Mouse (Mus musculus) heart, adult 18-20 months (tissue): ENCODE measurements around the gene Glod4. TPM values are rescaled to one million over a fixed set of nuclear protein-coding genes. Genes with fewer than 3 reads are reported as not detected.

Source experiments
- DNase-seq, 2 experiments: peaks; one replicate each; pipeline ENCODE4 v3.0.0; 2021 to 2022; ENCODE audit warnings: mixed read lengths in 1 of 2
- total RNA-seq, 2 experiments: library from RNA; stranded (reverse); gene quantifications; 2 replicates each; pipeline ENCODE4 v1.2.3; 2021

Gene Glod4
- total RNA-seq, 2 experiments from 2014 or later: 40.3 to 44.6 TPM

GRCm38 (mm10) chr11:76146187-76147010 is 97.1 kb downstream of the Glod4 start:
- DNase-seq: no peak

GRCm38 (mm10) chr11:76145169-76145568 is 98.4 kb downstream of the Glod4 start:
- DNase-seq: no peak

- DNase-seq: no peak
Measured at GRCm38 (mm10) chr11:76144386-76144785, 99.1 kb downstream of the Glod4 start.

GRCm38 (mm10) chr11:76137996-76138395 is 105.5 kb downstream of the Glod4 start:
- DNase-seq: no peak

- no peak for DNase-seq
Measured at GRCm38 (mm10) chr11:76135641-76136437, 107.7 kb downstream of the Glod4 start.

GRCm38 (mm10) chr11:76130859-76131258 is 112.7 kb downstream of the Glod4 start:
- peak; percentile 66 to 88 for DNase-seq

- peak; percentile 51 to 53 for DNase-seq
Measured at GRCm38 (mm10) chr11:76125386-76125785, 118.1 kb downstream of the Glod4 start.

GRCm38 (mm10) chr11:76123517-76123916 is 120.0 kb downstream of the Glod4 start:
- DNase-seq: no peak

GRCm38 (mm10) chr11:76122571-76122970 is 121.0 kb downstream of the Glod4 start:
- no peak for DNase-seq

GRCm38 (mm10) chr11:76121086-76121485 is 122.4 kb downstream of the Glod4 start:
- DNase-seq: no peak

GRCm38 (mm10) chr11:76120407-76120901 is 123.1 kb downstream of the Glod4 start:
- peak; percentile 18 to 35 for DNase-seq

- no peak for DNase-seq
Measured at GRCm38 (mm10) chr11:76110416-76110815, 133.1 kb downstream of the Glod4 start.

GRCm38 (mm10) chr11:76106551-76107496 is 136.7 kb downstream of the Glod4 start:
- no peak for DNase-seq

- peak in 1 of 2 experiments; percentile 26 for DNase-seq
Measured at GRCm38 (mm10) chr11:76101154-76101553, 142.4 kb downstream of the Glod4 start.

- peak; percentile 41 to 72 for DNase-seq
Measured at GRCm38 (mm10) chr11:76099193-76099975, 144.1 kb downstream of the Glod4 start.

GRCm38 (mm10) chr11:76093610-76094009 is 149.9 kb downstream of the Glod4 start:
- no peak for DNase-seq

GRCm38 (mm10) chr11:76089776-76090175 is 153.7 kb downstream of the Glod4 start:
- DNase-seq: no peak

- DNase-seq: no peak
Measured at GRCm38 (mm10) chr11:76088506-76088905, 155.0 kb downstream of the Glod4 start.

- peak; percentile 30 to 80 for DNase-seq
Measured at GRCm38 (mm10) chr11:76085898-76086591, 157.5 kb downstream of the Glod4 start.

- no peak for DNase-seq
Measured at GRCm38 (mm10) chr11:76084943-76085342, 158.6 kb downstream of the Glod4 start.
